Mouse (Mus musculus) midbrain, embryonic 15.5 days (tissue): ENCODE measurements around the gene Prkn. TPM values are rescaled to one million over a fixed set of nuclear protein-coding genes. Genes with fewer than 3 reads are reported as not detected.
"Not testable (repeated sequence)": the region's sequence is repeated elsewhere in the genome, so short reads cannot be mapped to it uniquely, and the experiment has no call there.

Source experiments
- ATAC-seq: fragments of 200-750 bp; cut with Nextera tagmentation; replicated peaks from 2 replicates; pipeline ENCODE4 v1.8.0; 2017; ENCODE audit warnings: moderate TSS enrichment
- H3K27ac ChIP-seq: fragments of 300-500 bp; sonication (generic); 2 replicates; pipeline ENCODE4 v1.5.1; 2015; ENCODE audit warnings: mild to moderate bottlenecking, inconsistent platforms
- H3K27me3 ChIP-seq: fragments of 300-500 bp; sonication (generic); replicated peaks from 2 replicates; pipeline ENCODE4 v1.6.1; 2015; ENCODE audit warnings: inconsistent platforms
- H3K36me3 ChIP-seq: fragments of 300-500 bp; sonication (generic); replicated peaks from 2 replicates; pipeline ENCODE4 v1.6.1; 2015; ENCODE audit warnings: inconsistent platforms
- H3K4me1 ChIP-seq: fragments of 300-500 bp; sonication (generic); 2 replicates; pipeline ENCODE4 v1.6.1; 2015; ENCODE audit warnings: inconsistent platforms
- H3K4me2 ChIP-seq: fragments of 300-500 bp; sonication (generic); 2 replicates; pipeline ENCODE4 v1.6.1; 2015; ENCODE audit warnings: inconsistent platforms, mild to moderate bottlenecking, moderate library complexity
- H3K4me3 ChIP-seq: fragments of 300-500 bp; sonication (generic); 2 replicates; pipeline ENCODE4 v1.5.1; 2015; ENCODE audit warnings: mild to moderate bottlenecking, inconsistent platforms
- H3K9ac ChIP-seq: fragments of 300-500 bp; sonication (generic); 2 replicates; pipeline ENCODE4 v1.6.1; 2015; ENCODE audit warnings: mild to moderate bottlenecking, inconsistent platforms
- H3K9me3 ChIP-seq: fragments of 300-500 bp; sonication (generic); 2 replicates; pipeline ENCODE4 v1.6.1; 2016; ENCODE audit warnings: inconsistent platforms
- WGBS: fragments of 180-500 bp; shearing (Covaris S2); methylation state at CpG from one replicate; pipeline ENCODE4 v1.1.7; 2015; ENCODE audit warnings: mixed read lengths; 5-methylcytosine and 5-hydroxymethylcytosine counted together
- polyA plus RNA-seq: library from polyadenylated mRNA; unstranded; fragments of >200 nt; fragmentation: Nextera tagmentation; extraction: Ambion mirVana; gene quantifications from 2 replicates; pipeline ENCODE4 v1.2.1, GENCODE M21; 2015

Prkn gene
- polyA plus RNA-seq, 1 experiment from 2014 or later: 4.8 TPM

- Histone ChIP-seq H3K36me3 (no peaks in the 10 kb centered on the region), H3K4me2 (no peak overlapping the region), H3K4me1 (no peaks in the 10 kb centered on the region; the same call in 1 of the 2 replicates), H3K27ac (no peak overlapping the region), H3K4me3 (no peak overlapping the region), H3K9me3 (no peaks in the 10 kb centered on the region), H3K27me3 (no peaks in the 10 kb centered on the region), H3K9ac (no peak overlapping the region)
- ATAC-seq: no peak
- 93% methylated on average over 3 of the region's 3 CpGs for WGBS
Measured at GRCm38 (mm10) chr17:11162770-11163169, 322.6 kb downstream of the Prkn start.

GRCm38 (mm10) chr17:11187356-11187755 is 347.2 kb downstream of the Prkn start:
- Histone ChIP-seq H3K4me3 (no peak overlapping the region), H3K4me1 (no peaks in the 10 kb centered on the region), H3K4me2 (no peak overlapping the region), H3K27ac (no peak overlapping the region), H3K36me3 (no peaks in the 10 kb centered on the region), H3K9me3 (no peaks in the 10 kb centered on the region), H3K27me3 (no peaks in the 10 kb centered on the region), H3K9ac (no peak overlapping the region)
- ATAC-seq: no peak

DNA sequence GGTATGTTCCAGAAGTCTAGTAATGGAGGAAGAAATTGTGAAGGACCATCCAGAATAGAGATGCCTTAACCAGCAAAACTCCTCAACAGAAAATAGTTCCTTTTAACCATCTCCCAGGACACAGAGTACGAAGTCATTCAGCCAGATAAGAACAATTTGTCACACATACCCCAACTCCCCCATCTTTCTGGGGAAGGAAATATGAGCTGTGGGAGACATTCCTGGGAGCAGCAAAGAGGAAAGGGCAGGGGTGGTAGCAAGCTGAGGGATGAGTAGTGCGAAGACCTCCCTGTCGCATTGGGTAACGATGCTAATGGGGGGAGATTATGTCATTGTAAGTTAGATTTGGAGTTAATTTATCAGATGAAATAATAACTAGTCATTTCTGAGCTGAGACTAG is 348.3 kb downstream of the Prkn start:
- no peak for ATAC-seq
- no peaks in the 10 kb centered on the region for H3K9me3 ChIP-seq
- WGBS: 86% methylated on average over 4 of the region's 4 CpGs
- H3K27me3 ChIP-seq: no peaks in the 10 kb centered on the region
- H3K4me1 ChIP-seq: no peaks in the 10 kb centered on the region
- no peak overlapping the region for H3K27ac ChIP-seq
- H3K4me3 ChIP-seq: no peak overlapping the region
- no peaks in the 10 kb centered on the region for H3K36me3 ChIP-seq
- H3K4me2 ChIP-seq: no peak overlapping the region
- no peak overlapping the region for H3K9ac ChIP-seq

DNA sequence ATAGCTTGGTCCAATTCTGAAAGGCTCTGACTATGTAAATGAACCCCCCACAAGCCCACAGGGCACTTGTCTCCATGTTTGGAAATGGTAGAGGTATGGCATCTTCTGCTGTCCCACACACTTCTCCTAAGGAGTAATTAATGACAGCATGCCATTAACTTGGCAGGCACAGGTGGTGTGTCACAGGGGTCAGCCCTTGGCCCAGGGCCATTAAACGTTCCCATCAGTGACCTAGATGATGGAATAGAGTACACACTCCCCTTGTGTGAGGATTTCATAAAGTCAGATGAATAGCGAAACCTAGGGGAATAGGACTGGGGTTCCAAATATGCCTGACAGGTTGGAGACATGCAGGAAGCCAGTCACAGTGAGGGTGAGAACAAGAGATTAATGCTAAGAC is 350.1 kb downstream of the Prkn start:
- Histone ChIP-seq H3K4me2 (no peak overlapping the region), H3K9ac (no peak overlapping the region), H3K36me3 (no peaks in the 10 kb centered on the region), H3K27ac (no peak overlapping the region), H3K9me3 (no peaks in the 10 kb centered on the region), H3K27me3 (no peaks in the 10 kb centered on the region), H3K4me1 (no peaks in the 10 kb centered on the region), H3K4me3 (no peak overlapping the region)
- WGBS: 80% methylated on average over 2 of the region's 2 CpGs
- ATAC-seq: no peak

DNA sequence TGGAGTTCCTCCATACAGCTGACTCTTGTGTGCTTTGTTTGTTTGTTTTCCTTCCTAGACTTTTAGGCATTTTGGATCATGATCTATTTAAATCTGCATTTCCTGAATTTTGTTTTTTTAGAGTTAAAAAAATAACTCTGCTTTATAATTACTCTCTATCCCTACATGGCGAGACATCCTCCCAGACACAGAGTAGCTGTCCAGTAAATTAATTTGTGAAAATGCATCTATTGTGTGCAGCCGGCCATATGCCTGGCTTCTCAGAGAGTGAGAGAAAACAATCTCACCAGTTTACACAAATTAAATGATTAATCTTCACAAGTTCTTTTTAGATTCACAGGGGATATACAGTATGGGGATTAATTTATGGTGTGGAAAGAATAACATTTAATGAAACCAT is 357.9 kb downstream of the Prkn start:
- H3K27me3 ChIP-seq: no peaks in the 10 kb centered on the region
- no peaks in the 10 kb centered on the region for H3K9me3 ChIP-seq
- H3K27ac ChIP-seq: no peak overlapping the region
- H3K4me3 ChIP-seq: no peak overlapping the region
- H3K9ac ChIP-seq: no peak overlapping the region
- no peaks in the 10 kb centered on the region for H3K4me1 ChIP-seq
- ATAC-seq: no peak
- 53% methylated on average over 2 of the region's 2 CpGs for WGBS
- no peaks in the 10 kb centered on the region for H3K36me3 ChIP-seq
- no peak overlapping the region for H3K4me2 ChIP-seq

GRCm38 (mm10) chr17:11209063-11209462 is 368.9 kb downstream of the Prkn start:
- H3K27ac ChIP-seq, ATAC-seq, H3K4me1 ChIP-seq, H3K9me3 ChIP-seq, H3K27me3 ChIP-seq, H3K4me2 ChIP-seq, H3K9ac ChIP-seq, H3K36me3 ChIP-seq, H3K4me3 ChIP-seq: not testable (repeated sequence)
- WGBS: 83% methylated on average over 4 of the region's 4 CpGs

- H3K36me3 ChIP-seq: no peaks in the 10 kb centered on the region
- no peaks in the 10 kb centered on the region for H3K9me3 ChIP-seq
- H3K4me2 ChIP-seq: no peak overlapping the region
- no peak overlapping the region for H3K27ac ChIP-seq
- ATAC-seq: no peak
- H3K4me3 ChIP-seq: no peak overlapping the region
- no peaks in the 10 kb centered on the region for H3K4me1 ChIP-seq
- 79% methylated on average over 11 of the region's 11 CpGs for WGBS
- H3K27me3 ChIP-seq: no peaks in the 10 kb centered on the region
- H3K9ac ChIP-seq: no peak overlapping the region
Measured at GRCm38 (mm10) chr17:11211006-11211405, 370.8 kb downstream of the Prkn start.

DNA sequence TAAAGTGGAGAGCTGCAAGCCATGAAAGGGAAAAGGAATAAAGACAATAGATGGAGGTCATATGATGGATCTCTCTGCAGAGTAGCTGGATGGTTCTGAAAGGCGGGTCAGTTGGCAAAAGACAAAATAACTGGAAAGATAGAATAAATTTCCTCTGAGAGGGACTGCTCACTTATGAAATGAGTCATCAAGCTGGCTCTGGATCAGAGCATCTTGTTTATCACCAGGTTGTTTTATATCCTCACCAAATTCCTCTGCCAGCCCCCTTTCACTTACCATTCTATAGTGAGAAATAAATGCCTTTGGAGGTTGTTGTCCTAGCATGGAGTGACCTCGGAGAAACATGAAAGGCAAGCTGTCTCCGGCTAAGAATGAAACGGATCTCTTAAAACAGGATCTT is 371.4 kb downstream of the Prkn start:
- no peak for ATAC-seq
- no peaks in the 10 kb centered on the region for H3K4me1 ChIP-seq
- H3K27me3 ChIP-seq: no peaks in the 10 kb centered on the region
- H3K36me3 ChIP-seq: no peaks in the 10 kb centered on the region
- no peaks in the 10 kb centered on the region for H3K9me3 ChIP-seq
- no peak overlapping the region for H3K4me3 ChIP-seq
- no peak overlapping the region for H3K4me2 ChIP-seq
- no peak overlapping the region for H3K9ac ChIP-seq
- H3K27ac ChIP-seq: no peak overlapping the region
- WGBS: 55% methylated on average over 4 of the region's 4 CpGs

DNA sequence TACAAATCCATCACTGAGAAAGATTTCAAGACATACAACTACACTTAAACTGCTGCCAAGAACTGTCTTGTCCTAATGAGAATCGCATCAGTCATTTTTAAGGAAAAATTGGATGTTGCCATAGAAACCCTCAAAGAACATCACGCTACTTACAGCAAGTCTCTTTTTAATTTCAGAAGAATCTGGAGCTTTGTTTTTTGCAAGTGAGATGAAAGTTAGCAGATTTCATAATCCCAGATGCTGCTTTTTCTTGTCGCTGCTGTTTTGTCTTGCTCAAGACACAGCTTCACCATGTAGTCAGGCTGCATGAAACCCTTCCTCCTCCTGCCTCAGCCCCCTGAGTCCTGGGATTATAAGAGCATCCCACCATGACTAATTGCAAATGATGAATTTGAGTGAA is 373.5 kb downstream of the Prkn start:
- no peak overlapping the region for H3K4me2 ChIP-seq
- H3K36me3 ChIP-seq: no peaks in the 10 kb centered on the region
- WGBS: 78% methylated on average over 3 of the region's 3 CpGs
- no peak overlapping the region for H3K9ac ChIP-seq
- H3K4me1 ChIP-seq: no peaks in the 10 kb centered on the region
- no peak overlapping the region for H3K4me3 ChIP-seq
- no peaks in the 10 kb centered on the region for H3K9me3 ChIP-seq
- H3K27ac ChIP-seq: no peak overlapping the region
- no peaks in the 10 kb centered on the region for H3K27me3 ChIP-seq
- no peak for ATAC-seq

DNA sequence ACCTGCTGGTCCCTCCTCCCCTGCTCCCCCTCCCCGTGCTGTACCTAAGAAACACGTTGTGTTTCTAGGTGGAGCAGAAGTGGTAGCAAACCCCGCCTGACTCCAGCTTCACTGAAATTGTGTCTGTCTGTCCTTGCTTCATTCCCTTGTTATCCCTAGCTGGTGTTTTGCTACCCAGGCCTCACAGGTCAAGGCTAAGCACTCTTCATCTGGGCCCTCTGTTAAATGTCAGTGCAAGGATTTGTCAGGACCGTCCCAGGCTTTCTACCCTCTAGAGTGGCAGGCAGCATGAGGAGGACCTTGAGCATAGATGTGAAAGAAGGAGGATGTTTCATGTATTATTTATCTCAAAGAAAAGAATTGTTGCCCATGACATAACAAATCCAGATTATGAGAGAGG is 388.8 kb downstream of the Prkn start:
- no peak overlapping the region for H3K4me3 ChIP-seq
- no peaks in the 10 kb centered on the region for H3K27me3 ChIP-seq
- H3K9me3 ChIP-seq: no peaks in the 10 kb centered on the region
- ATAC-seq: no peak
- no peak overlapping the region for H3K27ac ChIP-seq
- H3K9ac ChIP-seq: no peak overlapping the region
- WGBS: 82% methylated on average over 4 of the region's 4 CpGs
- H3K4me1 ChIP-seq: no peaks in the 10 kb centered on the region
- no peak overlapping the region for H3K4me2 ChIP-seq
- H3K36me3 ChIP-seq: no peaks in the 10 kb centered on the region

DNA sequence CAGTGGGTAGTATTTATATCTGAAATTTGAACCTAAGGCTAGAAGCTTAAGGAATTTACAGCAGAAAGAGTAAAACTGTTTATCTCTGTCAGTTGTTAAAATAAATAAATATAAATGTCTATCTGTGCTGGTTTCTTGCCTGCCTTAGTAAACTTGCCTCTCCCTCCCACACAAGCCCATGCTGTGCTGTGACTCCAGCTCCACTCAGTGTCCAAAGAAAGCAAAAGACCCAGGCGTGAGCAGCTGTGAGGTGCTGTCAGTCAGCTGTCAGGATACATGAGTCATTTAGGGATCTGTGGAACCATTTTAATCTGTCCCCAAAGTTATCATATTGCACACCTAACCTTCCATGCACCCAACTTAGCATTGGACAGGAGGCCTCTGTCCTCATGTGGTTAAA is 389.2 kb downstream of the Prkn start:
- H3K36me3 ChIP-seq: no peaks in the 10 kb centered on the region
- ATAC-seq: no peak
- 48% methylated on average over 1 of the region's 1 CpGs for WGBS
- no peak overlapping the region for H3K27ac ChIP-seq
- H3K27me3 ChIP-seq: no peaks in the 10 kb centered on the region
- no peaks in the 10 kb centered on the region for H3K4me1 ChIP-seq
- no peak overlapping the region for H3K4me3 ChIP-seq
- no peak overlapping the region for H3K4me2 ChIP-seq
- no peak overlapping the region for H3K9ac ChIP-seq
- H3K9me3 ChIP-seq: no peaks in the 10 kb centered on the region

- Histone ChIP-seq H3K9me3 (no peaks in the 10 kb centered on the region), H3K4me2 (no peak overlapping the region), H3K27ac (no peak overlapping the region), H3K4me3 (no peak overlapping the region), H3K27me3 (no peaks in the 10 kb centered on the region), H3K4me1 (no peaks in the 10 kb centered on the region), H3K36me3 (no peaks in the 10 kb centered on the region), H3K9ac (no peak overlapping the region)
- no peak for ATAC-seq
- 50% methylated on average over 12 of the region's 12 CpGs for WGBS
Measured at GRCm38 (mm10) chr17:11230604-11231395, 390.6 kb downstream of the Prkn start.

GRCm38 (mm10) chr17:11235273-11235672 is 395.1 kb downstream of the Prkn start:
- Histone ChIP-seq H3K36me3 (no peaks in the 10 kb centered on the region), H3K4me3 (no peak overlapping the region), H3K9ac (no peak overlapping the region), H3K27ac (no peak overlapping the region), H3K4me2 (no peak overlapping the region), H3K27me3 (no peaks in the 10 kb centered on the region), H3K9me3 (no peaks in the 10 kb centered on the region), H3K4me1 (no peaks in the 10 kb centered on the region)
- 68% methylated on average over 1 of the region's 1 CpGs for WGBS
- no peak for ATAC-seq
